Mouse (Mus musculus) forebrain, embryonic 15.5 days (tissue): ENCODE measurements at regions not wholly inside any gene's neighbourhood (a gene's known extent, or its start where the extent isn't known, plus 50 kb on each side); places are given as distances from the start of the nearest gene placed in this dataset.
A peak's percentile ranks its signal among the peaks of the same experiment; 100 is the strongest.

Source experiments
- ATAC-seq: fragments of 200-750 bp; cut with Nextera tagmentation; replicated peaks from 2 replicates; pipeline ENCODE4 v1.8.0; 2017; ENCODE audit warnings: mild to moderate bottlenecking, moderate TSS enrichment, moderate library complexity
- H3K27ac ChIP-seq: fragments of 300-500 bp; sonication (generic); replicated peaks from 2 replicates; pipeline ENCODE4 v1.5.1; 2015; ENCODE audit warnings: mild to moderate bottlenecking, inconsistent platforms
- H3K27me3 ChIP-seq: fragments of 300-500 bp; sonication (generic); 2 replicates; pipeline ENCODE4 v1.6.1; 2015; ENCODE audit warnings: inconsistent platforms
- H3K36me3 ChIP-seq: fragments of 300-500 bp; sonication (generic); 2 replicates; pipeline ENCODE4 v1.6.1; 2015; ENCODE audit warnings: mild to moderate bottlenecking, inconsistent platforms
- H3K4me1 ChIP-seq: fragments of 300-500 bp; sonication (generic); 2 replicates; pipeline ENCODE4 v1.6.1; 2015; ENCODE audit warnings: inconsistent platforms
- H3K4me2 ChIP-seq: fragments of 300-500 bp; sonication (generic); replicated peaks from 2 replicates; pipeline ENCODE4 v1.6.1; 2015; ENCODE audit warnings: mild to moderate bottlenecking, inconsistent platforms
- H3K4me3 ChIP-seq: fragments of 300-500 bp; sonication (generic); 2 replicates; pipeline ENCODE4 v1.5.1; 2015; ENCODE audit warnings: mild to moderate bottlenecking, inconsistent platforms
- H3K9ac ChIP-seq: fragments of 300-500 bp; sonication (generic); replicated peaks from 2 replicates; pipeline ENCODE4 v1.6.1; 2015; ENCODE audit warnings: mild to moderate bottlenecking, inconsistent platforms
- H3K9me3 ChIP-seq: fragments of 300-500 bp; sonication (generic); 2 replicates; pipeline ENCODE4 v1.6.1; 2016; ENCODE audit warnings: inconsistent platforms
- WGBS: fragments of 180-500 bp; shearing (Covaris S2); methylation state at CpG from one replicate; pipeline ENCODE4 v1.1.7; 2015; ENCODE audit warnings: mixed read lengths; 5-methylcytosine and 5-hydroxymethylcytosine counted together

GRCm38 (mm10) chr11:50492399-50493122 is 61.6 kb upstream of the Rufy1 start:
- Histone ChIP-seq H3K9me3 (no peaks in the 10 kb centered on the region), H3K4me3 (no peak overlapping the region), H3K36me3 (no peaks in the 10 kb centered on the region), H3K27me3 (no peaks in the 10 kb centered on the region), H3K27ac (peak overlapping the region; percentile 90), H3K4me2 (no peak overlapping the region), H3K4me1 (peaks cover 18% of the 10 kb centered on the region), H3K9ac (no peak overlapping the region)
- ATAC-seq, result peak; percentile 94
- WGBS, result 7% methylated on average over 5 of the region's 5 CpGs

- WGBS, result 97% methylated on average over 2 of the region's 2 CpGs
- Histone ChIP-seq H3K36me3 (no peaks in the 10 kb centered on the region), H3K4me1 (no peaks in the 10 kb centered on the region; the same call in 1 of the 2 replicates), H3K4me3 (no peak overlapping the region), H3K9ac (no peak overlapping the region), H3K9me3 (no peaks in the 10 kb centered on the region), H3K27ac (no peak overlapping the region), H3K4me2 (no peak overlapping the region), H3K27me3 (no peaks in the 10 kb centered on the region)
- ATAC-seq, result no peak
Observed at GRCm38 (mm10) chr11:50483821-50484220, 52.9 kb upstream of the Rufy1 start.

- H3K4me3 ChIP-seq, result no peak overlapping the region
- no peaks in the 10 kb centered on the region; the same call in 1 of the 2 replicates for H3K4me1 ChIP-seq
- no peak overlapping the region for H3K4me2 ChIP-seq
- H3K36me3 ChIP-seq, result no peaks in the 10 kb centered on the region
- WGBS, result 89% methylated on average over 6 of the region's 6 CpGs
- ATAC-seq, result no peak
- H3K27ac ChIP-seq, result no peak overlapping the region
- no peaks in the 10 kb centered on the region for H3K9me3 ChIP-seq
- no peaks in the 10 kb centered on the region for H3K27me3 ChIP-seq
- no peak overlapping the region for H3K9ac ChIP-seq
Observed at GRCm38 (mm10) chr11:50483116-50483515, 52.2 kb upstream of the Rufy1 start.

- H3K27ac ChIP-seq, result no peak overlapping the region
- H3K4me1 ChIP-seq, result peaks cover 2% of the 10 kb centered on the region
- 44% methylated on average over 3 of the region's 3 CpGs for WGBS
- no peaks in the 10 kb centered on the region for H3K9me3 ChIP-seq
- no peaks in the 10 kb centered on the region for H3K27me3 ChIP-seq
- no peak for ATAC-seq
- no peak overlapping the region for H3K9ac ChIP-seq
- H3K36me3 ChIP-seq, result no peaks in the 10 kb centered on the region
- no peak overlapping the region for H3K4me2 ChIP-seq
- no peak overlapping the region for H3K4me3 ChIP-seq
Observed at GRCm38 (mm10) chr11:50482607-50483006, 51.7 kb upstream of the Rufy1 start.
